Mouse (Mus musculus) retina, postnatal 7 days (tissue): ENCODE data around the gene Znrf2.

Experiments used
- DNase-seq: peaks from one replicate; pipeline ENCODE4 v3.0.0-alpha.2; 2012; ENCODE audit warnings: low read depth, low spot score

Gene Znrf2

GRCm38 (mm10) chr6:54816388-54817065 is at the start of gene Znrf2:
Gene Znrf2, plus strand, starts transcription at chr6:54816916.
- DNase-seq: peak; percentile 89

DNA sequence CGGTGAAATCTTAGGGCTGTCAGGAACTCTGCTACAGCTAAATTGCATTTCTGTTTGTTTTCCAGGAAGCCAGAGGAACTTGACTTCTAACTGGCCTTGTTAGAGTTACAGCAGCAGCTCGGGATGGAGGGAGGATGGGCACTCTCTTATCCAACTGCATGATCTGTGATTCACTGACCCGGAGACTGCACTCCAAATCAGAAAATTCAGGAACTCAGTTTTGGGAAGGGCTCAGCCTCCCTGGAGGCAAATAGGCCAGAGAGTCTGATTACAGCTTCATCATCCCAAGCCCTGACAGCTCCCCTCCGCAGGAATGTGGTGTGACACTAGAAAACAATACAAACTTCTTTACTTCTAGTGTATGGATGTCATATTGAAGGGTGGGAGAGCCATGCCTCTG is 49.0 kb upstream of the Znrf2 start:
- no peak for DNase-seq

- DNase-seq: no peak
Observed at GRCm38 (mm10) chr6:54770766-54771165, 46.0 kb upstream of the Znrf2 start.

GRCm38 (mm10) chr6:54771171-54771570 is 45.5 kb upstream of the Znrf2 start:
- DNase-seq: no peak

GRCm38 (mm10) chr6:54772078-54772477 is 44.6 kb upstream of the Znrf2 start:
- no peak for DNase-seq

- DNase-seq: no peak
Observed at GRCm38 (mm10) chr6:54775739-54776138, 41.0 kb upstream of the Znrf2 start.

DNA sequence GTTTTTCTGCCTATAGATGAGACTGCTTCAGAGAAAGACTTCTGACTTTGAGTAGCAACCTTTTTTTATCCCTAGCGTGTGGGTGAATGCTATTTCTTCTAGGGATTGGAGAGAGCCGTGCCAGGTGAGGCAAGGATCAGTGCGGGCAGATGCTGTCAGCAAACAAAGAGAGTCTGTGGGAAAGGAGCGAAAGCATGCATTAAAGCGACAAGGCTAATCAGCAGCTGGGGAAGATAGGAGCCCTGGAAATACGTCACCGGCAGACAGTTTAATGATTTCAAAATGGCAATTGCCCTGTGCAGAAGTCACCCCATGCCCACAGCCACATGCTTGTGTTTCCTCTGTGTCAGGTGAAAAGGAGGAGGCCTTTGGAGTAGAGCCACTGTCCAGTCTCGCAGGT is 39.1 kb upstream of the Znrf2 start:
- no peak for DNase-seq

GRCm38 (mm10) chr6:54779968-54780367 is 36.7 kb upstream of the Znrf2 start:
- DNase-seq: no peak

DNA sequence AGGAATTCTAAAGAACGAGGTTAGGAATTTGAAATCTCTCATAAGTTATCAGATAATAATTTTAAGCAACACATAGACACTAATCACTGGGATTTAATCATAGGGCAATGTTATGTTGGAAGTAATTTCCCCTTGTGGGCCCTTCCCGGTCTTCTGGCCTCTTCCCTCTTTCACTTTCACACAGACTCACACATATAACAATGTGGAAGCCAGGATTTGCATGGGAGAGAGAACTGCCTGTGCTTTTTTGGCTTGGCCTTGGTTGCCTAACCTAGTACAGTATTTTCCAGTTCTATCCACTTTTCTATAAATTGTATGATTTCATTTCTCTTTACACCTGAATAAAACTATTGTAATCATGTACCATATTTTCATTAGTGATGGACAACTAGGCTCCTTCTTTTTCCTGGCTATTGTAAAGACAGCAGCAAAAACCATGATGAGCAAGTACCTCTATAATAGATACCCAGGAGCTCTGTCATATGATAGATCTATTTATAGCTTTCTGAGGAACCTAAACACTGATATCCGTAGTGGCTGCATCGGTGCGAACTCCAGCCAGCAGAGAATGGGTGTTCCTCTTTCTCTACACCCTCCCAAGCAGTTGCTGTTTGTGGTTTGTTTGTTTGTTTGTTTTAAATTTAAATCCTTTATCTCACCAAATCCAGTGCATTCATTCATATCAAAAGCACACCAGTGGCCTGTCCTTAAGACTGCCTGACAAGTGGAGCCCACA is 36.0 kb upstream of the Znrf2 start:
- no peak for DNase-seq

GRCm38 (mm10) chr6:54781881-54782280 is 34.8 kb upstream of the Znrf2 start:
- no peak for DNase-seq

DNA sequence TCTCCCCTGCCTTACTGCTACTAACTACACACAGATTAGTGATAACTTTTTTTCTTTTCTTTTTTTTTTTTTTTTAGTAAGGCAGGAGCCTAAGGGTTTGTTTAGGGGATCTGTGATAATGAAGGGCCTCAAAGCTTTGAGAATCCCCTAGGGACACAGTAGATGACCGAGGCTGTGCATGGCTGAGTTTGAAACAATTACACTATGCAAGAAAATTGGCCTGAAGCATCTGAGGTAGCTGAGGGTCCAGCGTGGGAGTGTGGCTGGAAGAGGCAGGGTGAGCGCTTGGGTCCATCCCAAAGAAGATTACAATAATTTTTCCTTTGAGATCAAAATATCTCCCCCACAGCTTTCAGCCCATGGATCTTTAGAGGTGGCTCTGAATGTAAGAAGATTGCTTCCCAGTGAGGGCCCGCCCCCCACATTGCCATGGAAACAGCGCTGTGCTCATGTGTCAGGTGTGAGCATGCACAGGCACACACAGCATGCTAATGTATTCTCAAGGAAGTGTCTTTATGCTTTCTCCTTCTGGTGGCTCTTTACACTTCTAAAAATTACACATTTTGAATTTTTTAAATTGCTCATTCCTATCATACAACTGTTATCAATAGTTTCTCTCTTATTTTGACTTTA is 31.5 kb upstream of the Znrf2 start:
- DNase-seq: no peak

- DNase-seq: no peak
Observed at GRCm38 (mm10) chr6:54786766-54787165, 29.9 kb upstream of the Znrf2 start.

- DNase-seq: no peak
Observed at GRCm38 (mm10) chr6:54788493-54788892, 28.2 kb upstream of the Znrf2 start.

DNA sequence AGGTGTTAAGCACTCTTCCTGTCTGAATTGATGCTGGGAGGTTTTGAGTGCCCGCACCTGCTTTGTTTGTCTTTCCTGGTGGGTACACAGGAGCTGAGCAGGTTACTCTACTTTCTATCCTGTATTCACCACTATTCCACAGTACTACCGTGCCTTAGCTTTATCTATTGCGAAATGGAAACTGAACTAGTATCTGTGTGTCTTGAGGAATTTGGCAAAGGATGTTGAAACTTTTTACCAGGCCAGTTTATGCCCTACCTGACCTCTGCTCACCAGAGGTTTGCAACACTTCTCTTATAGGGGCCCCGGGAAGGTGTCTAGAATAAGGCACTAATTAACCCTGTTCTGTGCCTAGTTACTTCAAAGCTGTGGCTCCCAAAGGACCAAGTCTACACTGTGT is 27.6 kb upstream of the Znrf2 start:
- DNase-seq: no peak

DNA sequence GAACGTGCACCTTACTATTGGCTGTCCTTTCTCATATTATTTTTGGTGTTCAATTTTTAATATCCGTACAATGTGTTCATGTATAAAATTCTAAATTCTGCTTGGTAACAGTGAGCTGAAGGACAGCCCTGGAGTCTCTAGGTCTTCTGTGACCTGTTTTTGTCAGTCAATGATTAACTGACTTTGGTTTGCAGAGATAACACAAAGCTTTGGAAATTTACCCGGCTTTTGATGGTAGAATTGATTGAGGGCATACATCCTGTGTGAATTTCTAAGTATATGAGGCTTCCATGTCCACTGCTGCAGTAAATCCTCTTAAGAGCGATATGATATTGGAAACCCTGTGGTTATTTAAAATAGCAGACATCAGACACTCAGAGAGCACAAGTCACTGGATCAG is 26.6 kb upstream of the Znrf2 start:
- no peak for DNase-seq

DNA sequence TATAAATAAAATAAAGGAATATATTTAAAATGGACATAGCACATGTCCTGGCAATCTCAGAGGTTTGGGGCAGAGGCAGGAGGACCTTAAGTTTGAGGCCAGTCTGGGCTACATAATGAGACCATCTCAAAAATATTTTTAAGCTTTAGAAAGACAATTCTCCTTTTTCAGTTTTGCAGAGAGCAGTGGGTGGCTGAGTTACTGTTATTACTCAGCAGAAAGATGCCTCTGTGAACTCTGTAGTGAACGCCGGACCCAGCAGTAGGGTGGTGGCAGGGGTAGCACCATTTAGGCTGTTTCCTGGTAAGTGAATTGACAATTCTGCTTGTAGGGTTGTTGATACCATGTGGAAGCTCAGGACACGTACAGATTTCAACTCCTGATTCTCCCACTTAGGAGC is 22.9 kb upstream of the Znrf2 start:
- DNase-seq: no peak

- DNase-seq: no peak
Observed at GRCm38 (mm10) chr6:54794372-54794771, 22.3 kb upstream of the Znrf2 start.

DNA sequence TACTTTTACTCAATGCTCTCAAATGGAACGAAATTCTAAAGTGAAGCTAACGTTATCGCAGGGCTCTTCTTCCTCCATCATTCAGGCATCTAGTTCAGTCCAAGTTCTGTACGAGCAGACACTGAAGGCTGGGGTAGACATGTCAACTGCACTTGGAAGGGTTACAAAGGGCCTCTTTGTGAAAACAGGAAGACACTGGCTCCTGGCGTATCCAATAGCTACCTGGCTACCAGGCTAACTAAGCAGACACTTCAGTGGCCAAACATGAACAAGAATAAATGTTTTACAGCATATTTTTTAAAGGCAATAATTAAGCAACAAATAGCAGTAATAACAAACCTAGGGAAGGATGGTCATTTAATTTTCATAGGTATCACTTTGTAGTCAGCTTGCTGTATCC is 21.7 kb upstream of the Znrf2 start:
- no peak for DNase-seq

- DNase-seq: no peak
Observed at GRCm38 (mm10) chr6:54795971-54796370, 20.7 kb upstream of the Znrf2 start.

DNA sequence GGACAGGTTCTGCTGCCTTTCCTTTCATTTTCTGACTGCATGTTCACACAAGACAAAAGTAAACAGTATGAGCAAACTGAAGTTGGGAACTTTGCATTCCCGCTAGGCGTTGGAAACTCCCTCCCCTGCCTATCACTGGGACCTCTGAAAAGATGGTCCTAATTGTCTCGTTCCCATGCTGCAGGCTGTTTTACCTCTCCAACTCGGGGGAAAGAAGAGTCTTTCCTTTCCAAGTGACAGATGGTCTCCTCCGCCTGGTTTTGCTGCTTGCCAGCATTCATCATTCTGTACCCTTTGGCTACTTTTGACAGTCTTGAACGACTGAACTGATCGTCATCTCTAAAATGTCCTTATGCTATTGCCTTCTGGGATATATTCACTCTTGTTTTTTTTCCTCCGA is 14.4 kb upstream of the Znrf2 start:
- no peak for DNase-seq

DNA sequence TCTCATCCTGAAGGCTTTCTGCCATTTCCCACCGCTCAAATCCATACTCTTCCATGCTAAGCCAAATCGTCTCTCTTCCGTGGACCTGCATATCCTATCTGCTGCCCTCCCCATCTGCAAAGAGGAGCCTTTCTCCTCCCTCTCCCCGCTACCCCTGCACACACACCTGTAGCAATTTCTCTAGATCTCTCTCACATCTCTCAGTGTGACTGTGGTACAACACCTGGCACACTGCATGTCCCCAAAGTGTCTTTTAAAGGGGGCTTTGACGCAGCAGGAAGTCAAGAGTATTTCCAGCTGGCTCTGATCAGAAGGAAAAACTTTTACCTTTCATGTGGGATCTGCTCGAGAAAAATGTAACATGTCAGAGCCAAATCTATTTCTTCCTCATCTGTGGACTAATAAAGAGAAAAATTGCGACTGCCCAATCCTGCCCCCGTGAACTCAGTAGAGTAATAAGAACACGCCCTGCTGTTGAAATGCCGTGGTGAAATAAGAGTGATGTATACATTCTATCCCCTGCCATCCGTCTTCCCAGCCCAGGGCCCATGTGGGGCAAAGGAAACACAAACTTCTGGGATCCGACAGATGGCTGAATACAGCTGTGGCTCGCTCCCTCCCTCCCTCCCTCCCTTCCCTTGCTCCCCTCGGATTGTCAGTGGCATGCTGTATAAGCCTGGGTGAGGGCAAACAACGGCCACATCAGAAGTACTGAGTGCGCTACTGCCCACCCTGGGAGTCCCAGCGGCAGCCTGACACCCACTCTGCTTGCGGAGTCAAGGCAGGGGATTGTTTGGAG is 12.5 kb upstream of the Znrf2 start:
- DNase-seq: no peak

GRCm38 (mm10) chr6:54805779-54806178 is 10.9 kb upstream of the Znrf2 start:
- DNase-seq: no peak
